Mouse (Mus musculus) cortical plate, adult 2 months (tissue): Measurements from ENCODE around the gene Apba3. TPM values are rescaled to one million over a fixed set of nuclear protein-coding genes. Genes with fewer than 3 reads are reported as not detected.

Experiments used
- H3K27ac ChIP-seq: fragments of 200-500 bp; 2 replicates; pipeline ENCODE4 v1.5.1; 2012; ENCODE audit warnings: low read length, control low read depth, inconsistent platforms; ENCODE audit not compliant: insufficient read depth
- H3K4me1 ChIP-seq: fragments of 200-500 bp; 2 replicates; pipeline ENCODE4 v1.6.1; 2011; ENCODE audit warnings: low read length; ENCODE audit not compliant: control insufficient read depth, insufficient read depth
- H3K4me3 ChIP-seq: fragments of 200-500 bp; 2 replicates; pipeline ENCODE4 v1.5.1; 2011; ENCODE audit warnings: mild to moderate bottlenecking, low read length, control low read depth; ENCODE audit not compliant: insufficient read depth
- CTCF ChIP-seq: fragments of 200-500 bp; IDR thresholded peaks from 2 replicates; pipeline ENCODE4 v1.5.1; 2011; ENCODE audit warnings: mild to moderate bottlenecking, control low read depth, low read length; ENCODE audit not compliant: insufficient read depth; ENCODE audit errors: extremely low read depth
- POLR2A ChIP-seq: fragments of 200-500 bp; IDR thresholded peaks from 2 replicates; pipeline ENCODE4 v1.6.1; 2011; ENCODE audit warnings: mild to moderate bottlenecking, low read length, control low read depth; ENCODE audit not compliant: insufficient read depth; ENCODE audit errors: extremely low read depth
- polyA plus RNA-seq: library from polyadenylated mRNA; depleted of rRNA; stranded (reverse); fragments of >200 nt; gene quantifications from 2 replicates; pipeline ENCODE4 v1.2.3, GENCODE M21; 2012

The Apba3 gene
- polyA plus RNA-seq, 1 experiment = 52.1 TPM

GRCm38 (mm10) chr10:81232580-81233225 lies 34.1 kb upstream of the Apba3 start, which contains the start of gene Zfr2:
Zfr2 (plus strand) TSS chr10:81233155.
- Histone ChIP-seq H3K27ac (no peak within 1 kb of the TSS), H3K4me1 (peaks cover 6% of the 10 kb centered on the region; the same call in 1 of the 2 replicates), H3K4me3 (peak within 1 kb of the TSS; percentile 44)
- TF ChIP-seq CTCF (no peak), POLR2A (peak; percentile 82)

GRCm38 (mm10) chr10:81233226-81233585 lies 33.6 kb upstream of the Apba3 start:
- TF ChIP-seq CTCF (no peak), POLR2A (no peak)
- Histone ChIP-seq H3K4me1 (peaks cover 6% of the 10 kb centered on the region; the same call in 1 of the 2 replicates), H3K27ac (no peak overlapping the region), H3K4me3 (peak overlapping the region; percentile 44)

GRCm38 (mm10) chr10:81234206-81234605 lies 32.6 kb upstream of the Apba3 start:
- no peak overlapping the region for H3K27ac ChIP-seq
- 0 out of 2 replicates have a peak, but pooled peaks cover 3% of the 10 kb centered on the region for H3K4me1 ChIP-seq
- H3K4me3 ChIP-seq = no peak overlapping the region; the same call in 1 of the 2 replicates
- TF ChIP-seq CTCF = no peak
- TF ChIP-seq POLR2A = no peak

- Histone ChIP-seq H3K27ac (no peak overlapping the region), H3K4me3 (no peak overlapping the region), H3K4me1 (no peaks in the 10 kb centered on the region)
- no peak for TF ChIP-seq CTCF
- no peak for TF ChIP-seq POLR2A
Observed at GRCm38 (mm10) chr10:81236471-81237268, 30.1 kb upstream of the Apba3 start.

- Histone ChIP-seq H3K4me3 (no peak overlapping the region), H3K27ac (no peak overlapping the region), H3K4me1 (no peaks in the 10 kb centered on the region)
- TF ChIP-seq POLR2A (no peak), CTCF (no peak)
Observed at GRCm38 (mm10) chr10:81238618-81239017, 28.1 kb upstream of the Apba3 start.

GRCm38 (mm10) chr10:81240876-81241275 lies 25.9 kb upstream of the Apba3 start:
- TF ChIP-seq POLR2A = no peak
- TF ChIP-seq CTCF = peak; percentile 62

GRCm38 (mm10) chr10:81242021-81242420 lies 24.7 kb upstream of the Apba3 start:
- Histone ChIP-seq H3K4me1 (no peaks in the 10 kb centered on the region), H3K4me3 (no peak overlapping the region), H3K27ac (no peak overlapping the region)
- TF ChIP-seq POLR2A (no peak), CTCF (no peak)

More at GRCm38 (mm10) chr10:81240876-81241275, 25.9 kb upstream of the Apba3 start:
- no peak overlapping the region for H3K27ac ChIP-seq
- no peaks in the 10 kb centered on the region for H3K4me1 ChIP-seq
- H3K4me3 ChIP-seq = no peak overlapping the region

- TF ChIP-seq CTCF (no peak), POLR2A (no peak)
- H3K4me1 ChIP-seq = no peaks in the 10 kb centered on the region
- no peak overlapping the region for H3K27ac ChIP-seq
- H3K4me3 ChIP-seq = no peak overlapping the region
Observed at GRCm38 (mm10) chr10:81244146-81244545, 22.6 kb upstream of the Apba3 start.

- Histone ChIP-seq H3K27ac (no peak overlapping the region), H3K4me3 (no peak overlapping the region), H3K4me1 (no peaks in the 10 kb centered on the region)
- TF ChIP-seq POLR2A = no peak
- TF ChIP-seq CTCF = peak; percentile 75
Observed at GRCm38 (mm10) chr10:81244595-81244994, 22.2 kb upstream of the Apba3 start.

- TF ChIP-seq POLR2A = no peak
- TF ChIP-seq CTCF = no peak
- Histone ChIP-seq H3K4me3 (no peak overlapping the region), H3K27ac (no peak overlapping the region), H3K4me1 (no peaks in the 10 kb centered on the region)
Observed at GRCm38 (mm10) chr10:81245166-81245565, 21.6 kb upstream of the Apba3 start.
